Mouse (Mus musculus): ENCODE data around the gene Pgbd5. TPM values are rescaled to one million over a fixed set of nuclear protein-coding genes. Genes with fewer than 3 reads are reported as not detected.

The Pgbd5 gene
- polyA plus RNA-seq, 1 experiment from 2014 or later = 2.1 TPM

DNA sequence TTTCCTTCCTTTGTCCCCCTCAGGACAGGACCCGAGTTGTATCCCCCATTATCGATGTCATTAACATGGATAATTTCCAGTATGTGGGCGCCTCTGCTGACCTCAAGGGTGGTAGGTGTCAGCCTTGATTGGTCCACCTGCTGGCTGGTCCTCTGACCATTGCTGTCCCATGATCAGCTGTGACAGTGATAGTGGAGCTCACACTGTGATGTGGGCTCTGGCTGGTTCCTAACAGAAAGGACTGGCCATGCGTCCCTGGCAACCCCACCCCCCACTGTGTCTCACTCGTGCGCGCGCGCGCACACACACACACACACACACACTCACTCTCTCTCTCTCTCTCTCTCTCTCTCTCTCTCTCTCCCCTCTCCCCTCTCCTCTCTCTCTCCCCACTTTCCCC is 109.8 kb downstream of the Pgbd5 start:
- Histone ChIP-seq H3K27me3 (ENCODE audit: low read depth, poor library complexity, severe bottlenecking) (no peaks in the 10 kb centered on the region), H3K36me3 (peaks cover 92% of the 10 kb centered on the region), H3K27ac (replicated peaks) (peak overlapping the region; percentile 68), H3K9me3 (replicated peaks) (no peaks in the 10 kb centered on the region), H3K4me3 (no peak overlapping the region), H3K4me1 (peaks cover 28% of the 10 kb centered on the region)
- no peak for DNase-seq (ENCODE audit: low spot score)
- WGBS = 57% methylated on average over 10 of the region's 10 CpGs

DNA sequence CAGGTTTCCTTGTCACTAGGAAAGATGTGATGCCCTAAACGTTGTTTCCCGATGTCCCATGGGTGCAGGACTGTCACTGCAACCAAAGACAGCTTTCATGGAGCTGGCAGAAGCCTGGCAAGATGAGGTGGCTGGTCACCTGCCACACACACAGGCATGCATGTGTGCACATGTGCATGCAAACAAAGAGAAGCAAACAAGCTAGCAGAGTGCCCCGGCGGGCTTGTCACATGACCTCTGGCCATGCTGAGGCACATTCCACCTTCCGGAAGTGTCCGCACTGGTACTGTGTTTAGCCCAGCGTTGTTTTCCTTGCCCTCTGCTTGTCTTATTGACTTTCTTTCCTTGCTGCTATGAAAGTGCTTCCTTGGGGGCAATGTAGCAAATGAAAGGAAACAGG is 111.2 kb downstream of the Pgbd5 start:
- WGBS = 85% methylated on average over 7 of the region's 7 CpGs
- Histone ChIP-seq H3K36me3 (peaks cover 92% of the 10 kb centered on the region), H3K27ac (replicated peaks) (no peak overlapping the region)

DNA sequence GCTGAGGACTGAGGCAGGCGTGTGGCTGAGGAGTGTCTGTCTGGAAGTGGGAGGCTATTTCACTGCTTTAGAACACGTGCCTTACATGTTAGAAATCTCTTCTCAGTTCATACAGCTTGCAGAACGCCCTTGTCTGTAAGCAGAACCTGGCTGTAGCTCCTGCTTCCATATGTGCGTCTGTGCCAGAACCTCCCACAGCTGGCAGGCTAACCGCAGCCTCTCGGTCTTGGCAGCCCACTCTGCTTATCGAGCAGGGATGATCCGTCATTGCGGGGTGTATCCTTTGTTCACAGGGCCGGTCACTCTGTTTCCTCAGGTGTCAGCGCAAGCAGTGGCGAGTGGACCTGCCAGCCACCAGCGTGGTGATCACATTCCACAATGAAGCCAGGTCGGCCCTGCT is 116.1 kb downstream of the Pgbd5 start:
- H3K4me3 ChIP-seq = no peak overlapping the region
- H3K9me3 ChIP-seq (replicated peaks) = no peaks in the 10 kb centered on the region
- no peak overlapping the region for H3K27ac ChIP-seq (replicated peaks)
- peaks cover 7% of the 10 kb centered on the region; the same call in 1 of the 2 replicates for H3K4me1 ChIP-seq
- H3K27me3 ChIP-seq (ENCODE audit: low read depth, poor library complexity, severe bottlenecking) = no peaks in the 10 kb centered on the region
- H3K36me3 ChIP-seq = peaks cover 60% of the 10 kb centered on the region
- DNase-seq (ENCODE audit: low spot score) = no peak
- 96% methylated on average over 14 of the region's 14 CpGs for WGBS

More for the DNA sequence above, 111.2 kb downstream of the Pgbd5 start:
- H3K9me3 ChIP-seq (replicated peaks) = no peaks in the 10 kb centered on the region
- DNase-seq (ENCODE audit: low spot score) = no peak
- peaks cover 28% of the 10 kb centered on the region for H3K4me1 ChIP-seq
- no peaks in the 10 kb centered on the region for H3K27me3 ChIP-seq (ENCODE audit: low read depth, poor library complexity, severe bottlenecking)
- H3K4me3 ChIP-seq = no peak overlapping the region

DNA sequence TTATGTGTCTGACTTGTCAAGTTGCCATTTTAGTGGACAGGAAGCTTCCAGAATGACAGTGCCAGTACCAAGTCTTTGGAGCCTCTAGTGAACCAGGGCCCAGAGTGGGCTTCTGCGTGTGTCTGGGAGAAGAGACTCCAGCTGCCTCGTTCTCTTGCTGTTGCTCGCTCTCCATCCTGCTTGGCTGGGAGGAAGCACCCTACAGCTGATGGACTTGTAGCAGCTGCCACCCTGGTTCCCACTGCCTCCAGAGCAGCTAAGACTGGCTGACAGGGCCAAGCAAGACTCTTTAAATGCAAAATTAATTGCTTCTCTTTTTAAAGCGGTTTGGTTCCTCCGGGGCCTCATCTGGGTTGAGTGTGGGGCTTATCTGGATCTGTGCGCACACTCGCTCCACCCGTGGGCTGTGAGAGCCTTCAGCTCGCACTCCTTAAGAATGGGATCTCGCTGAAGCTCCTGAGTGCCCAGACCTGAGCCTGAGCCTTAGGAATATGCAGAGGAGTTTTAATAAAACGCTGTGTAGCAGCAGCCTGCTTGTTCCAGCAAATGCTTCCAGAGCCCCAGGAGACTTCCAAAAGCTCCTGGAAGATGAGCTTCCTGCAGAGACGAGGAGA is 118.1 kb downstream of the Pgbd5 start:
- WGBS = 79% methylated on average over 12 of the region's 12 CpGs
- Histone ChIP-seq H3K4me3 (no peak overlapping the region), H3K27me3 (ENCODE audit: low read depth, poor library complexity, severe bottlenecking) (no peaks in the 10 kb centered on the region), H3K36me3 (peaks cover 41% of the 10 kb centered on the region), H3K9me3 (replicated peaks) (no peaks in the 10 kb centered on the region), H3K4me1 (peaks cover 16% of the 10 kb centered on the region), H3K27ac (replicated peaks) (no peak overlapping the region)
- DNase-seq (ENCODE audit: low spot score) = no peak

DNA sequence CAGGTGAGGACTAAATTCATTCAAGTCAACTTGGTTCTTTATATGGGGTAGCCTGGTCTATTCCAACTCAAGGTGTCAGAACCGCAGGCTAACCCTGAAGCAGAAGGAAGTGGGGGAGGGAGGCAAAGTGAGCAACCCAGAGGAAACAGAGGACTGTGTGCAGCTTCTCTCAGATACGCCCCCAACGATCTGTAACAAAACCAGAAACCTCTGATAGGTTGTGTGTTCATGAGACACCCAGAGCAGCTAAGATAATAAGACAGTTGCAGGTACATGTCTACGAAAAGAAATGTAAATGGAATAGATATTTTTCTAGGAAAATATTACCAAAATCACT is 120.2 kb downstream of the Pgbd5 start:
- no peaks in the 10 kb centered on the region for H3K27me3 ChIP-seq (ENCODE audit: low read depth, poor library complexity, severe bottlenecking)
- 91% methylated on average over 4 of the region's 4 CpGs for WGBS
- peaks cover 21% of the 10 kb centered on the region for H3K36me3 ChIP-seq
- no peaks in the 10 kb centered on the region for H3K9me3 ChIP-seq (replicated peaks)
- DNase-seq (ENCODE audit: low spot score) = no peak
- no peak overlapping the region for H3K4me3 ChIP-seq
- H3K27ac ChIP-seq (replicated peaks) = peak overlapping the region; percentile 28; the same call in 1 of the 2 replicates
- peaks cover 33% of the 10 kb centered on the region for H3K4me1 ChIP-seq

Other genes with a start within 250 kb of the Pgbd5 start
- gene Galnt2, start 208.3 kb downstream of the Pgbd5 start, polyA plus RNA-seq (2016; fragmentation: Nextera tagmentation; extraction: Ambion mirVana) = 35.3 and 47.5 TPM in 2 replicates
- 45.6 and 46.5 TPM in 2 replicates for gene Cog2, start 81.1 kb upstream of the Pgbd5 start, polyA plus RNA-seq (2016; fragmentation: Nextera tagmentation; extraction: Ambion mirVana)
- not detected in 2 replicates for gene Agt, start 130.0 kb upstream of the Pgbd5 start, polyA plus RNA-seq (2016; fragmentation: Nextera tagmentation; extraction: Ambion mirVana)
- gene Capn9, start 136.5 kb upstream of the Pgbd5 start, polyA plus RNA-seq (2016; fragmentation: Nextera tagmentation; extraction: Ambion mirVana) = not detected in 2 replicates
- 17.5 and 17.7 TPM in 2 replicates for gene 2310022B05Rik, start 223.7 kb upstream of the Pgbd5 start, polyA plus RNA-seq (2016; fragmentation: Nextera tagmentation; extraction: Ambion mirVana)

Data from midbrain, embryonic 10.5 days (tissue).